Mouse (Mus musculus) kidney, postnatal 14 days (tissue): ENCODE results near the gene Dnajc2.
A peak's percentile ranks its signal among the peaks of the same experiment; 100 is the strongest.

Source experiments
- DNase-seq: peaks from one replicate; pipeline ENCODE4 v3.0.0; 2022; ENCODE audit warnings: mixed read lengths

Gene Dnajc2

GRCm38 (mm10) chr5:21785053-21785452 is at the start of gene Dnajc2, which contains the start of gene Psmc2:
TSS of gene Dnajc2 (minus strand) at chr5:21785251.
TSS of gene Psmc2 (plus strand) at chr5:21785283.
- peak; percentile 94 for DNase-seq

- DNase-seq = no peak
These were observed 46.7 kb upstream of the Dnajc2 start for GRCm38 (mm10) chr5:21831761-21832160.

GRCm38 (mm10) chr5:21828855-21829254 is 43.8 kb upstream of the Dnajc2 start:
- DNase-seq = no peak

- DNase-seq = no peak
These were observed 42.6 kb upstream of the Dnajc2 start for GRCm38 (mm10) chr5:21827643-21828042.

GRCm38 (mm10) chr5:21826370-21826769 is 41.3 kb upstream of the Dnajc2 start:
- DNase-seq = no peak

GRCm38 (mm10) chr5:21813994-21814393 is 28.9 kb upstream of the Dnajc2 start:
- peak; percentile 14 for DNase-seq

- DNase-seq = no peak
These were observed 25.9 kb upstream of the Dnajc2 start for GRCm38 (mm10) chr5:21810924-21811323.

- no peak for DNase-seq
These were observed 19.8 kb upstream of the Dnajc2 start for GRCm38 (mm10) chr5:21804837-21805236.

- DNase-seq = no peak
These were observed 18.7 kb upstream of the Dnajc2 start for GRCm38 (mm10) chr5:21803691-21804188.

- no peak for DNase-seq
These were observed 17.9 kb upstream of the Dnajc2 start for GRCm38 (mm10) chr5:21802907-21803306.

GRCm38 (mm10) chr5:21792166-21792565 is 7.1 kb upstream of the Dnajc2 start:
- DNase-seq = no peak

- no peak for DNase-seq
These were observed 4.0 kb upstream of the Dnajc2 start for GRCm38 (mm10) chr5:21789061-21789460.

GRCm38 (mm10) chr5:21787186-21788105 is 2.4 kb upstream of the Dnajc2 start:
- DNase-seq = no peak

- peak; percentile 93 for DNase-seq
These were observed 1.5 kb upstream of the Dnajc2 start for GRCm38 (mm10) chr5:21786258-21787185.

- DNase-seq = no peak
These were observed 725 bp upstream of the Dnajc2 start for GRCm38 (mm10) chr5:21785776-21786175.

GRCm38 (mm10) chr5:21784161-21785052 is 644 bp downstream of the Dnajc2 start:
- peak; percentile 21 for DNase-seq

- no peak for DNase-seq
These were observed 8.6 kb downstream of the Dnajc2 start for GRCm38 (mm10) chr5:21776491-21776890.

GRCm38 (mm10) chr5:21769841-21770240 is 15.2 kb downstream of the Dnajc2 start:
- DNase-seq = no peak

GRCm38 (mm10) chr5:21768506-21768905 is 16.5 kb downstream of the Dnajc2 start:
- DNase-seq = no peak

GRCm38 (mm10) chr5:21745966-21746365 is 39.1 kb downstream of the Dnajc2 start:
- DNase-seq = no peak

GRCm38 (mm10) chr5:21744651-21745050 is 40.4 kb downstream of the Dnajc2 start:
- no peak for DNase-seq

GRCm38 (mm10) chr5:21743606-21744005 is 41.4 kb downstream of the Dnajc2 start:
- no peak for DNase-seq
